Mouse (Mus musculus) layer of hippocampus, adult 9-11 months (tissue): ENCODE measurements around the gene Nanos3.

Source experiments
- DNase-seq: peaks from one replicate; pipeline ENCODE4 v3.0.0; 2022

Nanos3 gene

GRCm38 (mm10) chr8:84182833-84183232 is 2.2 kb downstream of the Nanos3 start:
- no peak for DNase-seq

- DNase-seq = no peak
Observed at GRCm38 (mm10) chr8:84180530-84181190, 4.4 kb downstream of the Nanos3 start.

GRCm38 (mm10) chr8:84179946-84180345 is 5.1 kb downstream of the Nanos3 start:
- no peak for DNase-seq

- no peak for DNase-seq
Observed at GRCm38 (mm10) chr8:84178592-84178991, 6.4 kb downstream of the Nanos3 start.

GRCm38 (mm10) chr8:84177405-84177804 is 7.6 kb downstream of the Nanos3 start:
- no peak for DNase-seq

GRCm38 (mm10) chr8:84176560-84176959 is 8.5 kb downstream of the Nanos3 start:
- DNase-seq = no peak

GRCm38 (mm10) chr8:84173861-84174260 is 11.2 kb downstream of the Nanos3 start:
- no peak for DNase-seq

- no peak for DNase-seq
Observed at GRCm38 (mm10) chr8:84170096-84170495, 14.9 kb downstream of the Nanos3 start.

- no peak for DNase-seq
Observed at GRCm38 (mm10) chr8:84167696-84168095, 17.3 kb downstream of the Nanos3 start.

GRCm38 (mm10) chr8:84157620-84158019 is 27.4 kb downstream of the Nanos3 start:
- DNase-seq = no peak

- DNase-seq = no peak
Observed at GRCm38 (mm10) chr8:84149181-84149580, 35.8 kb downstream of the Nanos3 start.

- DNase-seq = no peak
Observed at GRCm38 (mm10) chr8:84148531-84148850, 36.5 kb downstream of the Nanos3 start.

- peak; percentile 97 for DNase-seq
Observed at GRCm38 (mm10) chr8:84147769-84148530, 37.1 kb downstream of the Nanos3 start, which contains the start of the genes Cc2d1a and 4930432K21Rik. TSS of gene Cc2d1a (minus strand) at chr8:84147936. TSS of gene 4930432K21Rik (plus strand) at chr8:84148025.

GRCm38 (mm10) chr8:84147324-84147766 is 37.7 kb downstream of the Nanos3 start:
- DNase-seq = no peak

- no peak for DNase-seq
Observed at GRCm38 (mm10) chr8:84144636-84145245, 40.3 kb downstream of the Nanos3 start.

- DNase-seq = no peak
Observed at GRCm38 (mm10) chr8:84140838-84141237, 44.2 kb downstream of the Nanos3 start.

GRCm38 (mm10) chr8:84137848-84138247 is 47.2 kb downstream of the Nanos3 start:
- no peak for DNase-seq

GRCm38 (mm10) chr8:84132225-84132624 is 52.8 kb downstream of the Nanos3 start:
- no peak for DNase-seq

- DNase-seq = no peak
Observed at GRCm38 (mm10) chr8:84130806-84131205, 54.2 kb downstream of the Nanos3 start.

- no peak for DNase-seq
Observed at GRCm38 (mm10) chr8:84128277-84128676, 56.7 kb downstream of the Nanos3 start.

GRCm38 (mm10) chr8:84127202-84127901 is 57.7 kb downstream of the Nanos3 start:
- no peak for DNase-seq

GRCm38 (mm10) chr8:84126742-84127141 is 58.3 kb downstream of the Nanos3 start:
- no peak for DNase-seq

- DNase-seq = no peak
Observed at GRCm38 (mm10) chr8:84125656-84126055, 59.4 kb downstream of the Nanos3 start, which contains the start of gene Podnl1. TSS of gene Podnl1 (plus strand) at chr8:84125989.
